Mouse (Mus musculus) lung, adult 2 months (tissue): ENCODE data around the gene Iars. TPM values are rescaled to one million over a fixed set of nuclear protein-coding genes. Genes with fewer than 3 reads are reported as not detected.

Experiments used
- DNase-seq: peaks from one replicate; pipeline ENCODE4 v3.0.0; 2022
- H3K4me1 ChIP-seq: fragments of 200-500 bp; 2 replicates; pipeline ENCODE4 v1.6.1; 2011; ENCODE audit warnings: low read length; ENCODE audit not compliant: control insufficient read depth, insufficient read depth
- H3K4me3 ChIP-seq: fragments of 200-500 bp; replicated peaks from 2 replicates; pipeline ENCODE3; 2011; ENCODE audit warnings: low read depth, mild to moderate bottlenecking, control low read depth, low read length; ENCODE audit errors: extremely low read depth
- CTCF ChIP-seq: fragments of 200-500 bp; IDR thresholded peaks from 2 replicates; pipeline ENCODE4 v1.5.1; 2011; ENCODE audit warnings: mild to moderate bottlenecking, low read length, control low read depth; ENCODE audit not compliant: insufficient read depth
- POLR2A ChIP-seq: fragments of 200-500 bp; IDR thresholded peaks from 2 replicates; pipeline ENCODE4 v1.6.1; 2011; ENCODE audit warnings: low read depth, mild to moderate bottlenecking, control low read depth, low read length, borderline replicate concordance; ENCODE audit errors: extremely low read depth
- WGBS: fragments of 180-500 bp; shearing (Covaris S2); methylation state at CpG from one replicate; pipeline ENCODE4 v1.1.7; 2018; 5-methylcytosine and 5-hydroxymethylcytosine counted together
- polyA plus RNA-seq: library from polyadenylated mRNA; depleted of rRNA; stranded (reverse); fragments of >200 nt; gene quantifications from 2 replicates; pipeline ENCODE4 v1.2.3, GENCODE M21; 2012

The Iars gene
- polyA plus RNA-seq, 1 experiment, result 17.4 TPM

GRCm38 (mm10) chr13:49736430-49736829 lies 54.5 kb downstream of the Iars start:
- no peaks in the 10 kb centered on the region for H3K4me1 ChIP-seq
- H3K4me3 ChIP-seq, result no peak overlapping the region
- WGBS, result 96% methylated on average over 2 of the region's 2 CpGs
- TF ChIP-seq CTCF, result no peak
- no peak for TF ChIP-seq POLR2A
- no peak for DNase-seq

- WGBS, result 87% methylated on average over 2 of the region's 2 CpGs
- TF ChIP-seq POLR2A, result no peak
- TF ChIP-seq CTCF, result no peak
- H3K4me1 ChIP-seq, result no peaks in the 10 kb centered on the region
- no peak for DNase-seq
- no peak overlapping the region for H3K4me3 ChIP-seq
These were observed 56.1 kb downstream of the Iars start for GRCm38 (mm10) chr13:49738011-49738410.

GRCm38 (mm10) chr13:49741285-49742040 lies 59.6 kb downstream of the Iars start:
- TF ChIP-seq POLR2A (no peak), CTCF (no peak)
- WGBS, result 88% methylated on average over 16 of the region's 16 CpGs

GRCm38 (mm10) chr13:49756591-49756990 lies 74.7 kb downstream of the Iars start:
- TF ChIP-seq CTCF (no peak), POLR2A (no peak)
- DNase-seq, result no peak
- H3K4me3 ChIP-seq, result no peak overlapping the region
- H3K4me1 ChIP-seq, result no peaks in the 10 kb centered on the region
- WGBS, result 85% methylated on average over 9 of the region's 9 CpGs

More at GRCm38 (mm10) chr13:49741285-49742040, 59.6 kb downstream of the Iars start:
- no peaks in the 10 kb centered on the region for H3K4me1 ChIP-seq
- H3K4me3 ChIP-seq, result no peak overlapping the region
- DNase-seq, result no peak

GRCm38 (mm10) chr13:49757966-49758365 lies 76.1 kb downstream of the Iars start:
- H3K4me1 ChIP-seq, result no peaks in the 10 kb centered on the region
- WGBS, result 76% methylated on average over 4 of the region's 4 CpGs
- DNase-seq, result no peak
- no peak overlapping the region for H3K4me3 ChIP-seq
- TF ChIP-seq CTCF (no peak), POLR2A (no peak)

GRCm38 (mm10) chr13:49760675-49761074 lies 78.8 kb downstream of the Iars start:
- 22% methylated on average over 1 of the region's 1 CpGs for WGBS
- no peak for DNase-seq
- TF ChIP-seq POLR2A (no peak), CTCF (no peak)
- no peak overlapping the region for H3K4me3 ChIP-seq
- no peaks in the 10 kb centered on the region for H3K4me1 ChIP-seq

- TF ChIP-seq POLR2A, result no peak
- no peak for TF ChIP-seq CTCF
- WGBS, result 89% methylated on average over 14 of the region's 14 CpGs
- DNase-seq, result no peak
- Histone ChIP-seq H3K4me3 (no peak overlapping the region), H3K4me1 (no peaks in the 10 kb centered on the region)
These were observed 80.3 kb downstream of the Iars start for GRCm38 (mm10) chr13:49762208-49762607.

GRCm38 (mm10) chr13:49765306-49765705 lies 83.4 kb downstream of the Iars start:
- no peak for DNase-seq
- WGBS, result 87% methylated on average over 8 of the region's 8 CpGs
- TF ChIP-seq POLR2A (no peak), CTCF (no peak)
- Histone ChIP-seq H3K4me1 (no peaks in the 10 kb centered on the region), H3K4me3 (no peak overlapping the region)

- TF ChIP-seq CTCF, result no peak
- TF ChIP-seq POLR2A, result no peak
These were observed 84.4 kb downstream of the Iars start for GRCm38 (mm10) chr13:49766269-49766668.

GRCm38 (mm10) chr13:49768048-49768447 lies 86.1 kb downstream of the Iars start:
- Histone ChIP-seq H3K4me1 (no peaks in the 10 kb centered on the region), H3K4me3 (no peak overlapping the region)
- TF ChIP-seq CTCF (no peak), POLR2A (no peak)
- DNase-seq, result no peak
- 47% methylated on average over 2 of the region's 2 CpGs for WGBS

More at GRCm38 (mm10) chr13:49766269-49766668, 84.4 kb downstream of the Iars start:
- WGBS, result 53% methylated on average over 9 of the region's 9 CpGs
- Histone ChIP-seq H3K4me1 (no peaks in the 10 kb centered on the region), H3K4me3 (no peak overlapping the region)
- no peak for DNase-seq
